Mouse (Mus musculus) yolk sac, embryonic 10.5 days (tissue): Measurements from ENCODE around the gene Heatr5a.

Experiments
- DNase-seq: peaks from one replicate; pipeline ENCODE4 v3.0.0-alpha.2; 2017; ENCODE audit warnings: low spot score

The Heatr5a gene

GRCm38 (mm10) chr12:51844771-51845256, 126.3 kb downstream of the Heatr5a start:
- peak; percentile 96 for DNase-seq

- DNase-seq: no peak
These were observed 127.3 kb downstream of the Heatr5a start for GRCm38 (mm10) chr12:51843576-51844520.

GRCm38 (mm10) chr12:51842081-51842864, 128.8 kb downstream of the Heatr5a start:
- no peak for DNase-seq

- DNase-seq: no peak
These were observed 131.3 kb downstream of the Heatr5a start for GRCm38 (mm10) chr12:51839856-51840255.

- DNase-seq: no peak
These were observed 135.9 kb downstream of the Heatr5a start for GRCm38 (mm10) chr12:51835219-51835618.

GRCm38 (mm10) chr12:51831931-51832330, 139.2 kb downstream of the Heatr5a start:
- DNase-seq: no peak

GRCm38 (mm10) chr12:51831296-51831695, 139.8 kb downstream of the Heatr5a start:
- DNase-seq: no peak

GRCm38 (mm10) chr12:51830671-51831070, 140.4 kb downstream of the Heatr5a start:
- DNase-seq: no peak

GRCm38 (mm10) chr12:51830077-51830402, 141.1 kb downstream of the Heatr5a start:
- no peak for DNase-seq

GRCm38 (mm10) chr12:51829290-51830076, 141.6 kb downstream of the Heatr5a start, which contains the start of gene Hectd1:
Gene Hectd1 (minus strand): TSS chr12:51829536.
- peak; percentile 88 for DNase-seq

GRCm38 (mm10) chr12:51828716-51829289, 142.3 kb downstream of the Heatr5a start:
- DNase-seq: no peak

GRCm38 (mm10) chr12:51827958-51828650, 143.0 kb downstream of the Heatr5a start:
- DNase-seq: no peak
